Mouse (Mus musculus): ENCODE data around the gene Calcoco1.
"Not testable (repeated sequence)": the region's sequence is repeated elsewhere in the genome, so short reads cannot be mapped to it uniquely, and the experiment has no call there.

The Calcoco1 gene

GRCm38 (mm10) chr15:102685791-102686190 is 36.2 kb downstream of the Calcoco1 start:
- DNase-seq, result no peak

- DNase-seq, result no peak
Observed at GRCm38 (mm10) chr15:102683670-102684069, 38.3 kb downstream of the Calcoco1 start.

DNA sequence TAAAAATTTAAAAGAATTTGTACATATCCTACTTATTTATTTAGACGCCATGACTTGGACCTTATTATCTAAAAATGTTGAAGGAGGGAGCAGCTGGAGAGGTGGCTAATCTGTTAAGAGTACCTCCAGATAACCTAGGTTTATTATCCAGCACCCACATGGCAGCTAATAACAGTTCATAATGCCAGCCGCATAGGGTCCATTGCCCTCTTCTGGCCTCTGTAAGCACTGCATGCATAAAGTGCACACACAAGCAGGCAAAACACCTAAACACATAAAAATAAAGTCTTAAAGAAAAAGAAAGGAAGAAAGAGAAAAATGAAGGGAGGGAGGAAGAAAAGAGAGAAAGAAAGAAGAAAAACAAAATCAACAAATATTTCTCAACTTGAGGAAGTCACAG is 45.6 kb downstream of the Calcoco1 start:
- DNase-seq, result no peak

DNA sequence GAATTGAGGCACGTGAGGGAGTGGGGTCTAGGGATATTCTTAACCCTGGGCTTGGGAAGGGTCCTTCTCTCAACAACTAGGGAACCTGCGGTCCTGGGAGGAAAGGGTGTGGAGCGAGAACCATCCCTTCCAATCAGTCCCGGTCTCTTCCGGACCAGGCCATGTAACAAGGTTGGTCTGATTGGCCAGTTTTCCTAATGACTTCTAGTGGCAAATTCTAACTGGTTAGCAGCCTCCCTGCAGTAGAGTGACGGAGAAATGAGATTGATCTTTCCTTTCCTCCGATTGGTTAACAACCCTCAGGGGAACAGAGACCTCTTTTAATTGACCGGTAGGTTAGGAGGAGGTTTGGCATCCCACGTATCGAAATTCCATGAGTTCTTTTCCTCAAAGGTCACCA is 48.4 kb downstream of the Calcoco1 start:
- peak; percentile 68 for DNase-seq

GRCm38 (mm10) chr15:102672215-102673071 is 49.5 kb downstream of the Calcoco1 start, which contains the start of gene Atp5g2:
Atp5g2 (minus strand) TSS chr15:102672352.
- DNase-seq, result peak; percentile 65

GRCm38 (mm10) chr15:102671721-102672214 is 50.2 kb downstream of the Calcoco1 start:
- peak; percentile 89 for DNase-seq

DNA sequence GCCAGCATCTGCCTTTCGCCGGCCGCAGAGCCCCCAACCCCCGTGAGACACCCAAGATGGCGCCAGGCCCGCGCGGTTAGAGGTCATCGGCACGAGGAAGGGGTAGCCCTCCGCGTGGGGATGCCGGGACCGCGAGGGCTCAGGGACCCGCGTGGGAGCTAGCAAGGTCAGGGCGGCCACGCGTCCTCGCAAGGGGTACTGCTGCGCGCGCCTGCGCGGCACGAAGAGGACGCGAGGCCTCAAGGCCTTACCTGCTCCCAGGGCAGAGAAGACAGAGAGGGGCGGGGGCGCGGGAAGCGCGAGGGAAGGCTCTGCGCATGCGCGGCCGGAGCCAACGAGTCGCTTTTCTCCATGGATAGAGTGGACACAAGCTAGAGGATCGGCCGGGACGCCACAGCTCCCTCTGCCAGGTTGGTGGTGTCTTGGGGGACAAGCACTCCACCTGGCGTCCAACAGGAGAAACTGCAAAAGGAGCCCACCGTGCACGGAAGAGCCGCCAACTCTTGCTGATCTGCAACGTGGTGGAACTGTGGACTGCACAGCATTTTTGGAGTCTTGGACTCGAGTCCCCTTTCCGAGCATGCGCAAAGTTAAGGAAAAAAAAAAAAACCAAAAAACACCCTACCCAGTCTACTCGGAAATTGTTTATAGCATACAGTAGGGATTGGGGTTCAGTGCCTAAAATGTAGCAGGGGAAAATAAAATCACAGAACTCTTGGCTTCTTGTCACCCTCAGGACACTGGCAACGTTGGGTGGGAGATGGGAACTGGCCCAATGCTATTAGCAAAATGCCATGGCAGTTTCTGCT is 51.0 kb downstream of the Calcoco1 start:
- DNase-seq, result peak; percentile 99

DNA sequence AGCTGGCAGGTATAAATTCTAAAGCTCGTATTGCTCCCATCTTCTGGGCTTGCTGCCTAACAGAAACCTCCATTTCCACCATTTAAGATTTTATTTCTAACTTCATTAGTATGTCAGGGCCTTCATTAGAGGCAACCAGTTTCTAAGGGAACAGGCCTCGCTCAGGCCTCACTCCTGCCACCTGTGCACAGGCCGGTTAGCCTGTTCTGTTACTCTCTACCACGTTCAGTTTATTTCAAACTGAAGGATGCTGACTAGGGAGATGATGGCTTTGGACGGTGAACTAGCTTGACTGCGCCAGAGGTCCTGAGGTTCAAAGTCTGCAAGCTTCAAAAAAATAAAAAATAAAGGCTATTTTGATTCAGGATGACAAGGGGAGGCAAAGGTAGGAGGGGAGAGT is 51.7 kb downstream of the Calcoco1 start:
- DNase-seq, result no peak

- DNase-seq, result peak; percentile 45
Observed at GRCm38 (mm10) chr15:102669571-102669970, 52.4 kb downstream of the Calcoco1 start.

- DNase-seq, result peak; percentile 57
Observed at GRCm38 (mm10) chr15:102665494-102665893, 56.5 kb downstream of the Calcoco1 start.

- DNase-seq, result no peak
Observed at GRCm38 (mm10) chr15:102663825-102664224, 58.2 kb downstream of the Calcoco1 start.

GRCm38 (mm10) chr15:102662601-102663000 is 59.4 kb downstream of the Calcoco1 start:
- DNase-seq, result not testable (repeated sequence)

GRCm38 (mm10) chr15:102657926-102658381 is 64.0 kb downstream of the Calcoco1 start:
- no peak for DNase-seq
